Mouse (Mus musculus) forebrain, embryonic 12.5 days (tissue): ENCODE data around the gene Parp12. TPM values are rescaled to one million over a fixed set of nuclear protein-coding genes. Genes with fewer than 3 reads are reported as not detected.

Experiments
- ATAC-seq: fragments of 200-750 bp; cut with Nextera tagmentation; 2 replicates; pipeline ENCODE4 v1.8.0; 2017; ENCODE audit warnings: moderate TSS enrichment; ENCODE audit not compliant: low FRiP score
- H3K27ac ChIP-seq: fragments of 300-500 bp; sonication (generic); 2 replicates; pipeline ENCODE4 v1.5.1; 2016; ENCODE audit warnings: mild to moderate bottlenecking
- H3K27me3 ChIP-seq: fragments of 300-500 bp; sonication (generic); 2 replicates; pipeline ENCODE4 v1.6.1; 2016; ENCODE audit warnings: mild to moderate bottlenecking
- H3K36me3 ChIP-seq: fragments of 300-500 bp; sonication (generic); replicated peaks from 2 replicates; pipeline ENCODE4 v1.6.1; 2016; ENCODE audit warnings: mild to moderate bottlenecking
- H3K4me1 ChIP-seq: fragments of 300-500 bp; sonication (generic); 2 replicates; pipeline ENCODE4 v1.6.1; 2016
- H3K4me2 ChIP-seq: fragments of 300-500 bp; sonication (generic); 2 replicates; pipeline ENCODE4 v1.6.1; 2016; ENCODE audit warnings: mild to moderate bottlenecking, moderate library complexity
- H3K4me3 ChIP-seq: fragments of 300-500 bp; sonication (generic); replicated peaks from 2 replicates; pipeline ENCODE4 v1.5.1; 2016; ENCODE audit warnings: mild to moderate bottlenecking
- H3K9ac ChIP-seq: fragments of 300-500 bp; sonication (generic); 2 replicates; pipeline ENCODE4 v1.6.1; 2016; ENCODE audit warnings: mild to moderate bottlenecking
- H3K9me3 ChIP-seq: fragments of 300-500 bp; sonication (generic); 2 replicates; pipeline ENCODE4 v1.6.1; 2016
- WGBS: fragments of 180-500 bp; shearing (Covaris S2); methylation state at CpG from one replicate; pipeline ENCODE4 v1.1.7; 2016; 5-methylcytosine and 5-hydroxymethylcytosine counted together
- polyA plus RNA-seq: library from polyadenylated mRNA; unstranded; fragments of >200 nt; fragmentation: Nextera tagmentation; extraction: Ambion mirVana; gene quantifications from 2 replicates; pipeline ENCODE4 v1.2.1, GENCODE M21; 2016

Gene Parp12
- 3.1 and 3.6 TPM in 2 replicates for polyA plus RNA-seq

GRCm38 (mm10) chr6:39117584-39118455 lies at the start of gene Parp12:
Parp12 (minus strand) TSS chr6:39118349.
- 3% methylated on average over 91 of the region's 101 CpGs for WGBS
- peaks cover 60% of the 10 kb centered on the region for H3K27me3 ChIP-seq
- no peak within 1 kb of the TSS for H3K27ac ChIP-seq

GRCm38 (mm10) chr6:39164891-39165290 lies 46.7 kb upstream of the Parp12 start:
- 90% methylated on average over 1 of the region's 1 CpGs for WGBS
- ATAC-seq, result no peak
- peaks cover 32% of the 10 kb centered on the region for H3K36me3 ChIP-seq
- H3K27ac ChIP-seq, result no peak overlapping the region
- H3K4me2 ChIP-seq, result no peak overlapping the region
- H3K4me3 ChIP-seq, result no peak overlapping the region
- H3K4me1 ChIP-seq, result no peaks in the 10 kb centered on the region
- no peak overlapping the region for H3K9ac ChIP-seq
- H3K27me3 ChIP-seq, result no peaks in the 10 kb centered on the region
- no peaks in the 10 kb centered on the region for H3K9me3 ChIP-seq

More at GRCm38 (mm10) chr6:39117584-39118455, at the start of gene Parp12:
- peak; percentile 84 for ATAC-seq
- Histone ChIP-seq H3K9me3 (peaks cover 8% of the 10 kb centered on the region; the same call in 1 of the 2 replicates), H3K4me2 (peak within 1 kb of the TSS; percentile 58), H3K4me1 (peaks cover 6% of the 10 kb centered on the region; the same call in 1 of the 2 replicates), H3K9ac (peak within 1 kb of the TSS; percentile 50), H3K36me3 (no peaks in the 10 kb centered on the region), H3K4me3 (peak within 1 kb of the TSS; percentile 60)

- H3K27ac ChIP-seq, result no peak overlapping the region
- peaks cover 27% of the 10 kb centered on the region for H3K36me3 ChIP-seq
- no peak overlapping the region for H3K9ac ChIP-seq
- no peak for ATAC-seq
- no peak overlapping the region for H3K4me3 ChIP-seq
- H3K9me3 ChIP-seq, result no peaks in the 10 kb centered on the region
- H3K4me2 ChIP-seq, result no peak overlapping the region
- no peaks in the 10 kb centered on the region for H3K27me3 ChIP-seq
- H3K4me1 ChIP-seq, result no peaks in the 10 kb centered on the region
- whole genome bisulfite sequencing, result 96% methylated on average over 6 of the region's 6 CpGs
Observed at GRCm38 (mm10) chr6:39161975-39162374, 43.8 kb upstream of the Parp12 start.

GRCm38 (mm10) chr6:39146041-39146440 lies 27.9 kb upstream of the Parp12 start:
- Histone ChIP-seq H3K9me3 (no peaks in the 10 kb centered on the region), H3K27me3 (no peaks in the 10 kb centered on the region), H3K4me1 (no peaks in the 10 kb centered on the region), H3K9ac (no peak overlapping the region), H3K4me3 (no peak overlapping the region), H3K4me2 (no peak overlapping the region), H3K36me3 (peaks cover 59% of the 10 kb centered on the region), H3K27ac (no peak overlapping the region)
- WGBS, result 55% methylated on average over 6 of the region's 6 CpGs
- ATAC-seq, result no peak

- H3K27me3 ChIP-seq, result no peaks in the 10 kb centered on the region
- no peak for ATAC-seq
- no peak overlapping the region for H3K27ac ChIP-seq
- H3K36me3 ChIP-seq, result peaks cover 18% of the 10 kb centered on the region
- H3K4me1 ChIP-seq, result no peaks in the 10 kb centered on the region
- H3K9me3 ChIP-seq, result 0 out of 2 replicates have a peak, but pooled peaks cover 1% of the 10 kb centered on the region
- H3K4me3 ChIP-seq, result no peak overlapping the region
- H3K9ac ChIP-seq, result no peak overlapping the region
- 65% methylated on average over 5 of the region's 5 CpGs for WGBS
- H3K4me2 ChIP-seq, result no peak overlapping the region
Observed at GRCm38 (mm10) chr6:39132556-39132955, 14.4 kb upstream of the Parp12 start.

DNA sequence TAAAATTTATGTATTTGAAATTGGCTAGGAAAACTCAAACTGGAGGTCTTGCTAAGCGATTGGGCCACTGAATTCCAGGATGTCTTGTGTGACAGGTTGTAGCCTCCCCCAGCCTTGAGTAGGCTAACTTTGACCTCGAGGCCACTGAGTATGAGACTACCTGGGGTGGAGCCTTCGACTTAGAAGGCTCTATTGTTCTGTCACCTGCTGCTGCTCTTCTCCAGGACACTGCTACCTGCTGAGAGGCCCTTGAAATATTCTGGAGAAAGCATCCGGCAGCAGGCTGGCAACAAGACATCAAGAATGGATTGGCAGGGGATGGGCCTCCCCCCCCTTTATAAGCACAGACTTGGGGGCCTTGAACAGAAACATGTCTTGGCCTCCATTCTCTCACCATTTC lies 13.3 kb upstream of the Parp12 start:
- peaks cover 18% of the 10 kb centered on the region for H3K36me3 ChIP-seq
- no peaks in the 10 kb centered on the region for H3K4me1 ChIP-seq
- H3K9me3 ChIP-seq, result 0 out of 2 replicates have a peak, but pooled peaks cover 5% of the 10 kb centered on the region
- no peak overlapping the region for H3K27ac ChIP-seq
- WGBS, result 29% methylated on average over 4 of the region's 4 CpGs
- H3K27me3 ChIP-seq, result no peaks in the 10 kb centered on the region
- H3K4me2 ChIP-seq, result no peak overlapping the region
- no peak for ATAC-seq
- H3K4me3 ChIP-seq, result no peak overlapping the region
- no peak overlapping the region for H3K9ac ChIP-seq

GRCm38 (mm10) chr6:39124719-39125118 lies 6.6 kb upstream of the Parp12 start:
- no peak overlapping the region for H3K4me2 ChIP-seq
- H3K4me3 ChIP-seq, result no peak overlapping the region
- no peak overlapping the region for H3K27ac ChIP-seq
- 0 out of 2 replicates have a peak, but pooled peaks cover 5% of the 10 kb centered on the region for H3K9me3 ChIP-seq
- no peak overlapping the region for H3K9ac ChIP-seq
- ATAC-seq, result no peak
- H3K27me3 ChIP-seq, result peaks cover 11% of the 10 kb centered on the region
- H3K36me3 ChIP-seq, result no peaks in the 10 kb centered on the region
- H3K4me1 ChIP-seq, result no peaks in the 10 kb centered on the region

DNA sequence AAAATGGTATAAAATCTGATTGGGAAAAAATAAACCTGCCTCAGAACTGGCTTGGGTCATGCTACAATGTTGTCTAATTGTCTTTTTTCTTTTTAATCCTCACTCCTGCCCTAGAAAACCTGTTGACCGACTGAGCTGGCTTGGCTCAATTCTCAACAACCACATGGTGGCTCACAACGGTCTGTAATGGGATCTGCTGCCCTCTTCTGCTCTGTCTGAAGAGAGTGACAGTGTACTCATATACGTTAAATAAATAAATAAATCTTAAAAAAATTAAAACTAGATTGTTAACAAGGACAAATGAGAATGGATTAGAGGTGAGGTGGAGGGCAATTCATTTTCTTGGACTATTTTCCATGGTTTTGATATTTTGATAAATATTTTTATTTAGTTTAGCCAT lies 2.5 kb upstream of the Parp12 start:
- H3K4me3 ChIP-seq, result no peak overlapping the region
- H3K27me3 ChIP-seq, result peaks cover 52% of the 10 kb centered on the region
- no peak overlapping the region for H3K9ac ChIP-seq
- no peak overlapping the region for H3K27ac ChIP-seq
- no peak overlapping the region for H3K4me2 ChIP-seq
- H3K4me1 ChIP-seq, result peaks cover 6% of the 10 kb centered on the region; the same call in 1 of the 2 replicates
- no peak for ATAC-seq
- no peaks in the 10 kb centered on the region for H3K36me3 ChIP-seq
- WGBS, result 77% methylated on average over 3 of the region's 3 CpGs
- H3K9me3 ChIP-seq, result peaks cover 8% of the 10 kb centered on the region; the same call in 1 of the 2 replicates

- Histone ChIP-seq H3K4me1 (peaks cover 6% of the 10 kb centered on the region; the same call in 1 of the 2 replicates), H3K36me3 (no peaks in the 10 kb centered on the region), H3K27me3 (peaks cover 60% of the 10 kb centered on the region), H3K9ac (peak overlapping the region; percentile 50), H3K9me3 (peaks cover 8% of the 10 kb centered on the region; the same call in 1 of the 2 replicates), H3K27ac (no peak overlapping the region), H3K4me3 (peak overlapping the region; percentile 60), H3K4me2 (peak overlapping the region; percentile 58)
- WGBS, result 12% methylated on average over 49 of the region's 49 CpGs
- ATAC-seq, result peak; percentile 6; the same call in 1 of the 2 replicates
Observed at GRCm38 (mm10) chr6:39118456-39118881, 320 bp upstream of the Parp12 start.

- Histone ChIP-seq H3K27me3 (peaks cover 55% of the 10 kb centered on the region), H3K4me3 (no peak overlapping the region), H3K9ac (no peak overlapping the region), H3K4me2 (no peak overlapping the region), H3K4me1 (peaks cover 6% of the 10 kb centered on the region; the same call in 1 of the 2 replicates), H3K9me3 (peaks cover 8% of the 10 kb centered on the region; the same call in 1 of the 2 replicates), H3K27ac (no peak overlapping the region), H3K36me3 (no peaks in the 10 kb centered on the region)
- 79% methylated on average over 1 of the region's 1 CpGs for WGBS
- no peak for ATAC-seq
Observed at GRCm38 (mm10) chr6:39115438-39115837, 2.7 kb downstream of the Parp12 start.

- no peak for ATAC-seq
- H3K9me3 ChIP-seq, result no peaks in the 10 kb centered on the region
- H3K9ac ChIP-seq, result no peak overlapping the region
- no peak overlapping the region for H3K27ac ChIP-seq
- no peaks in the 10 kb centered on the region for H3K36me3 ChIP-seq
- 84% methylated on average over 3 of the region's 3 CpGs for WGBS
- no peak overlapping the region for H3K4me3 ChIP-seq
- peaks cover 32% of the 10 kb centered on the region for H3K27me3 ChIP-seq
- no peak overlapping the region for H3K4me2 ChIP-seq
- peaks cover 3% of the 10 kb centered on the region; the same call in 1 of the 2 replicates for H3K4me1 ChIP-seq
Observed at GRCm38 (mm10) chr6:39113141-39113540, 5.0 kb downstream of the Parp12 start.

DNA sequence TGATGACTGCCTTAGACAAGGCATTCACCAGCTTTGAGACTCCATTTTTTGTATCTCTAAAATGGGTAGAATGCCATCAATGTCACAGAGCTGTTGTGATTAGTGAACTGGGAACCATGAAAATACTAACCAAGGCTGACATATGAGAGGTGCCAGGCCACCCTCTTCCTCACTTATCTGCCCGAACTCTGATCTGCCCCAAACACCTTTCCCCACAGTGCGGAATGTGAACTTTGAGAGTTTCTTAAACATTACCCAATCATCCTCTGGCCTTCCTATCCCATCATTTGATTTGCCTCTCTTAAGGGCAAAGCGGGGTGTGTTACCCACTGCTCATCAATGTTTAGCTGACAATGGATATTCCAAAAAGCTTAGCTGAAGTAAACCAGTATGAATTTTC lies 5.4 kb downstream of the Parp12 start:
- Histone ChIP-seq H3K27me3 (peaks cover 28% of the 10 kb centered on the region), H3K9me3 (no peaks in the 10 kb centered on the region), H3K4me1 (no peaks in the 10 kb centered on the region), H3K4me2 (no peak overlapping the region), H3K4me3 (no peak overlapping the region), H3K27ac (no peak overlapping the region), H3K9ac (no peak overlapping the region), H3K36me3 (no peaks in the 10 kb centered on the region)
- no peak for ATAC-seq
- WGBS, result 92% methylated on average over 3 of the region's 3 CpGs
